Mouse (Mus musculus) gastrocnemius, adult 2 months (tissue): ENCODE results near the gene Ccdc116. TPM values are rescaled to one million over a fixed set of nuclear protein-coding genes. Genes with fewer than 3 reads are reported as not detected.
A peak's percentile ranks its signal among the peaks of the same experiment; 100 is the strongest.
"Not testable (repeated sequence)": the region's sequence is repeated elsewhere in the genome, so short reads cannot be mapped to it uniquely, and the experiment has no call there.

Experiments
- DNase-seq: peaks from one replicate; pipeline ENCODE4 v3.0.0; 2022
- H3K27ac ChIP-seq: fragments of 200-600 bp; 2 replicates; pipeline ENCODE4 v1.8.1; 2022; ENCODE audit warnings: mild to moderate bottlenecking
- H3K4me3 ChIP-seq: fragments of 200-600 bp; 2 replicates; pipeline ENCODE4 v1.8.1; 2022; ENCODE audit warnings: mild to moderate bottlenecking, moderate library complexity
- CTCF ChIP-seq: fragments of 200-600 bp; IDR thresholded peaks from 2 replicates; pipeline ENCODE4 v1.8.1; 2022; ENCODE audit warnings: antibody characterized with exemption, mild to moderate bottlenecking, moderate library complexity
- intact Hi-C: fragments of 180-260 bp; cut with DNase I; formaldehyde crosslinking; loops from one replicate; pipeline ENCODE4 v1.15.1; 2025
- long read RNA-seq, 2 experiments: library from polyadenylated mRNA; stranded (forward); transcript quantifications; one replicate each; pipeline ENCODE4 v2.0.0; 2021
- total RNA-seq, 2 experiments: library from RNA; stranded (reverse); gene quantifications; 2 replicates each; pipeline ENCODE4 v1.2.3; 2021

Ccdc116 gene
- total RNA-seq, result under 1 TPM in 1 of 2 experiments, not detected in 1; 0.11 TPM
- long read RNA-seq, experiment 1, result 0 reads
- long read RNA-seq, experiment 2, result 0 reads

DNA sequence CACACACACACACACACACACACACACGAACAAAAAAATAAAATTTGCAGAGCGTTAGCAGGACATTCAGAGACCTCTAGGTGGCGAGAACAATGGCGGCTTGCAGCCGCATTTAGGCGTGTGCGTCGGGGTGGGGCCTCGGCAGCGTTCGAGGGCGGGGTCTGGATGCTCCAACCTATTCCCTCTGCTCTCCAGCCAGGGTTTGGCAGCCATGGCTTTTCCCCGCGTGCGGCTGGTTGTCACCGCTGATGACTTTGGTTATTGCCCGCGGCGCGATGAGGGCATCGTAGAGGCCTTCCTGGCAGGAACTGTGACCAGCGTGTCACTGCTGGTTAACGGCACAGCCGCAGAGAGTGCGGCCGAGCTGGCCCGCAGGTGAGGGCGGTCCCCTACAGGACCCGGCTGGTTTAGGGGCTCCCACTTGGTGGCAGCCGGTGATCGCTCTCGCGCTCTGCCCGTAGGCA is at the start of gene Ccdc116:
TSS of gene Ccdc116 (minus strand) at position 458 of the 464 bp plus-strand sequence.
- peak; percentile 85 for DNase-seq
- TF ChIP-seq CTCF, result peak; percentile 49
- peak within 1 kb of the TSS; percentile 82 for H3K4me3 ChIP-seq
- H3K27ac ChIP-seq, result no peak within 1 kb of the TSS; the same call in 1 of the 2 replicates
- intact Hi-C loops, result loop anchor here (5.0 kb wide), 1 partner anchor 60 kb away; the partner anchor contains the start of gene Rimbp3

DNA sequence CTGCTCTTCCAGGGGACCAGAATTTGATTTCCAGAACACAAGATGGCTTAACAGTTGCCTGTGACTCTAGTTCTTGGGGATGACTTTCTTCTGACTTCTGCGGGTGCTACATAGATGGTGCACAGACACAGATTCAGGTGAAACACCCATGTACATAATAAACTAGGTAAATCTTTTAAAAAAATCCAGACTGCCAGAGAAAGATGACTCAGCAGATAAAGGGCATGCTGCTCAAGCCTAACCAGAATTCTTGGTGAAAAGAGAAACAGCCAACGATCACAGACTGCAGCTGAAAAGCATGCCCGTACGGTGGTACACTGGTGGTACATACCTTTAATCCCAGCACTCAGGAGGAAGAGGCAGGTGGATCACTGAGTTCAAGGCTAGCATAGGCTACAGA is 46.8 kb upstream of the Ccdc116 start:
- Histone ChIP-seq H3K4me3 (no peak overlapping the region), H3K27ac (no peak overlapping the region)
- no peak for DNase-seq
- intact Hi-C loops, result no loop called here
- no peak for TF ChIP-seq CTCF

DNA sequence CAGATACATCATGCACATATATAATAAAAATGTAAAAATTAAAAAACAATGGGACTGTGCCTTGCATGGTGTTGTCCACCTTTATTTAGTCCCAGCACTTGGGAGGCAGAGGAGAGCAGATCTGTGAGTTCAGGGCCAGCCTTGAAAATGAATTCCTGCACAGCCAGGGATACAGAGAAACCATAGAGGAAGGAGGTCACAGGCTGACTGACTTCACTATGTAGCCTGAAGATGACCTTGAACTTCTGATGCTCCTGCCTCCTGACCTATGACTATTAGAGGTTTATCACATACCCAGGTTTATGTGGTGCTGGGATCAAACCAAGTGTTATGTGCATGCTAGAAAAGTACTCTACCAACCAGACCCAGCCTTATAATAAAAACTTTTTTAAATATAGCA is 38.4 kb upstream of the Ccdc116 start:
- TF ChIP-seq CTCF, result no peak
- intact Hi-C loops, result no loop called here
- no peak for DNase-seq
- H3K27ac ChIP-seq, result peak overlapping the region; percentile 2; the same call in 1 of the 2 replicates
- H3K4me3 ChIP-seq, result no peak overlapping the region

DNA sequence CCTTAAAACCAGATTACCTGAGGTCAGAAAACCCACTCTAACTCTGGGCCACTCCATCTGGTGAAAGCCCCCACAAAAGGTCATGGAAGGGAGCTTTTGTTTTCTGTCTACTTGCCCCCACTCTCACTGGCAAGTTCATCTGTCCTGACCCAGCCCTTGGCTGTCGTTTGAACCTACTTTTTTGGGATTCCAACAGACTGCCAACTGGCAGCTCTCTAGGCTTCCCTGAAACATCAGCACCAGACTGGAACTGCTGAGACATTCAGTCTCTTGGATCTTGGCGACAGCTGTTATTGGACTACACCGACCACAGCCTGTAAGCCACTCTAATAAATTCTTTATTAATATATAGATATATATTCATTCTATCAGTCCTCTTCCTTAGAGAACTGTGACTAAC is 36.0 kb upstream of the Ccdc116 start:
- peak; percentile 67 for DNase-seq

DNA sequence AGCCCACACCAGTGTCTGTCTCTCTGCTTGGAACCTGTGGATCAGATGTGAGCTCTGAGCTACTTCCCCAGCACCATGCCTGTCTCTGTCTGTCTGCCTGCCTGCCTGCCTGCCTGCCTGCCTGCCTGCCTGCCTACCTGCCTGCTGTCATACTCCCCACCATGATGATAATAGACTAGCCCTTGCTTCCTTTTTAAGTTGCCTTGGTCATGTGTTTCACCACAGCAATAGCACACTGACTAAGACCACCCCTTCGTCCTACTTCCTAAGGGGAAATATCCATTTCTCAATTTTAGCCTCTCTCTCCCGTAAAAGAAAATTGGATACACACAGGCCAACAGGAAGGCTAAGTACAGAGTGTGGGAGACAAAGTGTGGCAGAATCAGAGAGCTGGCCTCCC is 35.1 kb upstream of the Ccdc116 start:
- intact Hi-C loops, result no loop called here
- Histone ChIP-seq H3K27ac (peak overlapping the region; percentile 85), H3K4me3 (peak overlapping the region; percentile 14; the same call in 1 of the 2 replicates)
- DNase-seq, result no peak
- TF ChIP-seq CTCF, result no peak

More for the DNA sequence above, 36.0 kb upstream of the Ccdc116 start:
- intact Hi-C loops, result no loop called here
- no peak overlapping the region for H3K4me3 ChIP-seq
- peak overlapping the region; percentile 85 for H3K27ac ChIP-seq
- TF ChIP-seq CTCF, result no peak

DNA sequence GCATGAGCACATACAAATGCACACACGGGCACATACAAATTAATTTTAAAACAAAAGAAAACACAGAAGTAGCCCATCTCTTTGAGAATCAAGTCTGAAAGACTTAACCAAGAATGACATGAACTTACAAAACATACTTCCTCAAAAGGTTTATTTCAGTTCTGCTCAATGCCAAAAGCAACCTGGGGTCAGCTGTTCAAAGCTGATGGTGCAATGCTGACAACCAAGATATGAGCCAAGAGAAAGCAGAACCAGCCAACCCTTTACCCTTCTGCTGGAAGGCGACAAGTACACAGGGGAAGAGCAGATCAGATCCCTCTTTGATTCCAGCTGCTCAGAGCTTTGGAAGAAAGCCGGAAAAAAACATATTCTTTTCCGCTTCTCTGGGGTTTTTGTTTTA is 34.4 kb upstream of the Ccdc116 start:
- no peak for TF ChIP-seq CTCF
- Histone ChIP-seq H3K27ac (peak overlapping the region; percentile 85), H3K4me3 (peak overlapping the region; percentile 14; the same call in 1 of the 2 replicates)
- DNase-seq, result peak; percentile 49
- intact Hi-C loops, result no loop called here

DNA sequence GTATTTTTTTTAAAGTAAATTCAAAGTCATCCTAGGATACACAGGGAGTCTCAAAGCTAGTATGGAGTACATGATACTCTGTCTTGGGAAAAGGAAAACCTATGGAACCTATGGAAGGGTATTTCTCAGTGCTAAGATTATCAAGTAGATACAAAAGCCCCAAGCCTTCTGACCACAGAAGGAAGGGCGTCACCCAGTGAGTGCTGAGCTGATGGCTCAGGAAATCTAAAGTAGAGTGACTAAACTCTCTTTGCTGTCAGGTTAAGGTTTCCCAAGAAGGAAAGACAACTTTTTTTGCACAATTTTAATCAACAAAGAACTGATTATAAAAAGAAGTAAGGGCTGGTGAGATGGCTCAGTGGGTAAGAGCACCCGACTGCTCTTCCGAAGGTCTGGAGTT is 32.7 kb upstream of the Ccdc116 start:
- Histone ChIP-seq H3K27ac (no peak overlapping the region), H3K4me3 (no peak overlapping the region)
- TF ChIP-seq CTCF, result no peak
- DNase-seq, result no peak
- intact Hi-C loops, result no loop called here

DNA sequence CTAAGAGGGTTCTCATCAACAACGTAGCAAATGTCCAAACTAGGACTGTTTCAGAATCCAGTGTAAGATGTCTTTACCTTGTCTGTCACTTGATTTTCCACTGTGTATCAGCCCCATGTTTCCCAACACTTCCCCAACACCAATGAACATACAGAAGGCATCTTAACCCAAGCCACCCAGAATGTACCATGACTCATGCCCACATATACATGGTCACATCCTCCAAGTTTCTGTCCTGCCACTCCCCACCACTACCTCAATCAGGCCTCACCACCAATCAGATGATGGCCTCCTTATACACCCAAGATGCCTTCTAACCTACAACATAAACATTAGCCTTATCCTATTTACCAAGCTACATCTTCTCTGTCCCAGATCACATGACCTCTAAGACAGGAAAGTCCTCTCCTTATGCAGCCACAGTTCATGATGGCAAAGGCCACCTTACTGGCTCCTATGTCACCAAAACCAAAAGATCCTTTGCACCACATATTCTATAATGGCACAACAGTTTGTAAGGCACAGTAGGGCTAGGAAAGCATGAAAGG is 30.7 kb upstream of the Ccdc116 start:
- no peak for TF ChIP-seq CTCF
- Histone ChIP-seq H3K4me3 (no peak overlapping the region), H3K27ac (no peak overlapping the region)
- no peak for DNase-seq
- intact Hi-C loops, result no loop called here

DNA sequence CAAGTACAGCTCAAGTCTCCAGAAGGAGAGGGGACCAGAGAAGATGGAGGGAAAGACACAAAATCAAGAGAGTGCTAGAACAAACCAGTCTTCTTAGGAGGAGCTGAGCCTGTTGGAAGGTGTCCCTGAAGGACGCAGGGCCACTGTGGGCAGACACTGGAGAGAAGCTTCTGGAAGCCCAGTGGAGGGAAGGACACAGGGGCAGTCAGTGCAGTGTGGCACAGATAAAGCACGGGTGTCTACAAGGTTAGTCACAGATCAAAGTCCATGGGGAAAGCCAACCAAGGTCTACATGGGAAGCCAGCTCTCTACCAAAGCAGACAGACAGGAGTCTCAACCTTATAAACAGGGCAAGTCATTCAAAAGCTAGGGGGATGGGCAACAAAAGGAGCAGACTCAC is 28.7 kb upstream of the Ccdc116 start:
- Histone ChIP-seq H3K4me3 (no peak overlapping the region), H3K27ac (no peak overlapping the region)
- no peak for TF ChIP-seq CTCF
- intact Hi-C loops, result no loop called here
- no peak for DNase-seq

DNA sequence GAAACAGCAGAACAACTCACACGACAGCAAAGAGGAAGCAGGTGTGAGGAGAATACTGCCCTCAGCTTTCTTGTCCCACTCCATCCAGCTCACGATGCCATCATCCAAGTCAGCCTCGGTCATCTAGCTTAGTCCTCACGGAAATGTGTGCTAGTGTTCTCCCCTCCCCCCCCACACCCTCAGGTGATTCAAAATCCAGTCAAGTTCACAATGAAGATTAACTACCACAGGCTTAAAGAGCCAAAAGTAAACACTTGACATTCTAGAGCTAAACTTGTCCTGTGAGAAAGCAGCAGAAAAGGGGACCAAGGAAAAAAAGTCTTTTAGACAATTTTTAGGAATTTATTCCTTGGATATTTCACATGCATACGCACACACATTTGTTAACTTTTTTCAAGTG is 21.0 kb upstream of the Ccdc116 start:
- H3K4me3 ChIP-seq, result no peak overlapping the region
- DNase-seq, result no peak
- TF ChIP-seq CTCF, result no peak
- H3K27ac ChIP-seq, result no peak overlapping the region
- intact Hi-C loops, result no loop called here

DNA sequence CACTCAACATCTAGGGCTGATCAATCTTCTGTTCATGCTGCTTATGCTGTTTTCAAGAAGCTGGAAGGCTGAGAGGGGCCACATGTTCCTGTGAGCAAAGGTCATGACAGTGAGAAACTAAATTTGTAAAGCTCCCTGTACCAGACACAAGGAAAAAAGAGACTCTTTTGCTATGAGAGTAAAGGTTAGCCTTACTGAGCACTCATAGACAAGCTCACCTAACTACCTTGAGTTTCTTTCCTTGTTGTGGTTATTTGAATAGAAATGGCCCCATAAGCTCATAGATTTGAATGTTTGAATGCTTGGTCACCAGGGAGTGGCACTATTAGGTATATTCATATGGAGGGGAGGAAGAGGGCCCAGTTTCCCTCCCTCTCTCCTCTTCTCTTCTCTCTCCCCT is 20.1 kb upstream of the Ccdc116 start:
- Histone ChIP-seq H3K27ac (no peak overlapping the region), H3K4me3 (no peak overlapping the region)
- no peak for DNase-seq
- no peak for TF ChIP-seq CTCF
- intact Hi-C loops, result no loop called here

DNA sequence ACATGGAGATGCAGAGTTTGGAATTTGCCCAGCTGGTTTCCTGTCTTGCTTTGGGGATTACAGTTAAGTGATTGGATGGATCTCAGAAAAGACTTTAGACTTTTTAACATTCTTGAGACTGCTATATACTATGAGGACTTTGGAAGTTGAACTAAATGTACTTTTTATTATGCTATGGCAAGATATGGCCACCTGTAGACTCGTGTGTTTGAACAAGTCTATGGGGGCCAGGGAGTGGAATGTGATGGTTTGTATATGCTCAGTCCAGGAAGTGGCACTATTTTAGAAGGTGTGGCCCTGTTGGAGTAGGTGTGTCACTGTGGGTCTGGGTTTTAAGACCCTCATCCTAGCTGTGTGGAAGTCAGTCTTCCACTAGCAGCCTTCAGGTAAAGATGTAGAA is 18.4 kb upstream of the Ccdc116 start:
- H3K4me3 ChIP-seq, H3K27ac ChIP-seq, intact Hi-C loops, DNase-seq: not testable (repeated sequence)

DNA sequence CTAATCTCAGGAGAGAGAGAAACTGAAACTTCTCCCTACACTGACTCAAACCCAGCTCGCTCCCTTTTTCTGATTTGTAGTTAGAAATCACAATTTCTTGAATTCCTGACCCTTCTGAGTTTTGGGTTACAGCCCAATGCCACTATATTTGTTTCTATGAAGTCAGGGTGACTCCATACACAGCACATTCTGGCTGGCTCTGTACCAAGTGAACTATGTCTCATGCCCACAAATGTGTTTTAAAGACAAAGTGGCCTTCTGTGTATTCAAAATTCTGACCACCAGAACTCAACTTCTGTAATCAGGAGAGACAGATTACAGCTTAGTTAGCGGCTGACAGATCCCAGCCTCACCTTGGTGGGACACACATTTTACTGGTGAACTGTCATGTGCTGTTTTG is 7.3 kb upstream of the Ccdc116 start:
- intact Hi-C loops, result no loop called here
- no peak overlapping the region for H3K4me3 ChIP-seq
- TF ChIP-seq CTCF, result no peak
- DNase-seq, result no peak
- no peak overlapping the region for H3K27ac ChIP-seq

DNA sequence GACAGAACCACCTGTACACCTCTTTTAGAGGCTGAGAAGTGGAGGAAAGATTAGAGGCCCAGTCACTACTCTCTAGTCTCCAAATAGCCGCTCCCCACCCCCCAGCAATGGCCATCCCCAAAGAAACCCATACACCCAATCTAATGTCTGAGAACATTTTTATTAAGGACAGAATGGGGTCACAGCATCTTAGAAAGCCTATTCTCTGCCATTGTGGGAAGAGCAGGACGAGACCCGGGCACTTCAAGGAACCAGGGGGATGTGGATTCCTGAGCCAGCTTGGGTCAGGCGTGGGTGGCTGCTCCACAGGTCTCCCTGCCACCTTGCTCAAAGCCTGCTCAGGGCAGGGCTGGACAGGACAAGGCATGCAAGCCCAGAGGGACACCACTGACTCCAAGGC is 4.8 kb upstream of the Ccdc116 start:
- TF ChIP-seq CTCF, result no peak
- intact Hi-C loops, result no loop called here

More for the DNA sequence above, 4.8 kb upstream of the Ccdc116 start:
- H3K4me3 ChIP-seq, result no peak overlapping the region
- H3K27ac ChIP-seq, result no peak overlapping the region
- DNase-seq, result no peak
